In the genomic region with DNA sequence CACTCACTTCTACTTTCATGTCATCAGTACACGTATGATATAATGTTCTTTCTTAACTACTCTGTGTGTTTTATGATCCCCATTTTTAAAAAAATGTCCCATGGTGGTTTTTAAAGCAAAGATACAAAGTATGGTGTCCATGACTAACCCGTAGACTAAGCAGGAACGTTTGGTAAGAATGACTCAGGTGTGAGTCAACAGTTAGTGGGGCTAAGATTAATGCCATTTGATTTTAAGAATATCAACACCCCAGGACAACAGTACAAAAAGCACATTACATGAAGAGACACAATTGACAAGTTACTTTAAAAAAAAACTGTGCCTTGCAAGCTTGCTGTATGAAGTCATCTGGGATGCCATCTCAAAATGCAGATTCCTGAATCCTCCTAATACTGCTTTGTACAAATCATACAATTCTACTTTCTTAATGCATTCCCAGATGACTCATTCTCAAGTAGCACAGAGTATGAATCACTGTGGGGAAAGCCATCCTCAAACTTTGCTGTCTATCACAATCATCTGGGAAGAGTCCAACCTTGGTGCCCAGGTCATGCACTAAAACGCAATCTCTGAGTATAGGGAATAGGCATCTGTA, we compare ENCODE assay signal across 21 mouse cellular contexts.
A peak's percentile ranks its signal among the peaks of the same experiment; 100 is the strongest.
DNase-seq lines count a peak whose midpoint lies in the region; TF ChIP-seq lines count a peak whose summit lies in the region.
"Had no signal": no experiment of that assay in that cellular context is flagged by ENCODE, and none has a peak within 500 bp of the region (broad histone marks: within the 10 kb centered on the region; RNA-seq: fewer than 3 reads in every experiment).

No protein-coding gene starts in this region.

- H3K79me2 ChIP-seq in C2C12 (ENCODE audit: control insufficient read depth, insufficient read depth) (no peaks in the 10 kb centered on the region), myocyte (ENCODE audit: control insufficient read depth, insufficient read depth) (no peaks in the 10 kb centered on the region)

- H3ac ChIP-seq in C2C12 (ENCODE audit: control insufficient read depth, insufficient read length, low read depth), result no peak overlapping the region
- H3ac ChIP-seq in myocyte (ENCODE audit: control insufficient read depth, insufficient read length), result no peak overlapping the region

- TF ChIP-seq POLR2A in myocyte (IDR thresholded peaks at IDR 0.05; ENCODE audit: insufficient read length, low read depth), result no peak

- H3K36me3 ChIP-seq in C2C12 (ENCODE audit: control insufficient read depth, insufficient read depth) (no peaks in the 10 kb centered on the region), myocyte (ENCODE audit: control insufficient read depth, insufficient read depth) (no peaks in the 10 kb centered on the region)
- H3K36me3 ChIP-seq: embryonic facial prominence, embryonic 10.5 days; forebrain, embryonic 15.5 days; heart, embryonic 15.5 days; intestine, embryonic 15.5 days had no signal

- H3K4me3 ChIP-seq in C2C12 (ENCODE audit: insufficient read depth, poor library complexity, severe bottlenecking), result no peak overlapping the region
- H3K4me3 ChIP-seq in myocyte, result no peak overlapping the region
- H3K4me3 ChIP-seq: embryonic facial prominence, embryonic 10.5 days; erythroblast, embryonic 14.5 days; forebrain, embryonic 15.5 days; heart, adult 2 months; heart, embryonic 15.5 days; intestine, embryonic 15.5 days had no signal

- TF ChIP-seq CTCF in C2C12 (IDR thresholded peaks at IDR 0.05; ENCODE audit: control insufficient read depth, insufficient read depth, insufficient read length), result no peak

- no peaks in the 10 kb centered on the region for H3K79me3 ChIP-seq in C2C12 (ENCODE audit: low read depth)

- H3K27me3 ChIP-seq in C2C12 (ENCODE audit: control insufficient read depth, insufficient read depth, insufficient read length) (no peaks in the 10 kb centered on the region), myocyte (ENCODE audit: control insufficient read depth, insufficient read depth, insufficient read length) (no peaks in the 10 kb centered on the region)
- H3K27me3 ChIP-seq: forebrain, embryonic 15.5 days; heart, embryonic 15.5 days; intestine, embryonic 15.5 days had no signal

- DNase-seq in 3T3-L1 (ENCODE audit: low read depth, low spot score) (peak; percentile 90), adipocyte (ENCODE audit: low spot score) (peak; percentile 3), MN1 (ENCODE audit: low spot score) (no peak)
- no peak for DNase-seq in right cerebral cortex, adult 2 months (ENCODE audit: low spot score in 2 of 2)
- no peak for DNase-seq in left cerebral cortex, adult 8-10 months (ENCODE audit: low spot score in 2 of 2)
- DNase-seq: adrenal gland, postnatal 14 days; cerebellum, adult 2 months; cerebellum, postnatal 10 days; gastrocnemius, postnatal 14 days; heart, adult 2 months; heart, postnatal 14 days; kidney, adult 18-20 months had no signal

- H3K4me2 ChIP-seq in myocyte (ENCODE audit: low read depth), result peak overlapping the region; percentile 48
- H3K4me2 ChIP-seq: forebrain, embryonic 15.5 days; heart, embryonic 11.5 days; heart, embryonic 15.5 days; hindbrain, embryonic 14.5 days; intestine, embryonic 15.5 days had no signal

TF ChIP-seq in C2C12, 6 proteins besides CTCF, POLR2A, EP300 and RAD21:
- TF ChIP-seq USF1 (IDR thresholded peaks at IDR 0.05; ENCODE audit: low read depth) (no peak), CEBPB (IDR thresholded peaks at IDR 0.05; ENCODE audit: low read depth) (peak; percentile 38), FOSL1 (IDR thresholded peaks at IDR 0.05; ENCODE audit: insufficient read depth, low read length, poor library complexity, severe bottlenecking) (peak; percentile 85)

TF ChIP-seq in myocyte, 11 proteins besides CTCF, POLR2A, EP300 and RAD21:
- no peak for TF ChIP-seq SRF (IDR thresholded peaks at IDR 0.05; ENCODE audit: control insufficient read depth, insufficient read length, low read depth)
- 0 out of 2 replicates have a peak, but pooled peaks have one; percentile 1 for TF ChIP-seq CEBPB (IDR thresholded peaks at IDR 0.05; ENCODE audit: insufficient read depth, poor library complexity, severe bottlenecking)
- TF ChIP-seq TCF12 (IDR thresholded peaks at IDR 0.05; ENCODE audit: insufficient read depth, poor library complexity, severe bottlenecking), result no peak
TF ChIP-seq in myocyte: peak in this region for 1.

Comparison
In these comparisons a context has a peak if more than half of its experiments do, and no peak if none do; other contexts are left out.
1. DNase-seq: peak in 3T3-L1 (single experiment) and adipocyte (single experiment); none in right cerebral cortex, adult 2 months (0 of 2), left cerebral cortex, adult 8-10 months (0 of 2) and MN1 (single experiment).